Mouse (Mus musculus) E14TG2a.4 (cell line): ENCODE measurements at regions not wholly inside any gene's neighbourhood (a gene's known extent, or its start where the extent isn't known, plus 50 kb on each side); places are given as distances from the start of the nearest gene placed in this dataset.

Experiments
- CTCF ChIP-seq: conservative IDR thresholded peaks from 2 replicates; pipeline ENCODE4 v1.5.1; 2014; ENCODE audit warnings: low read length
- POU5F1 ChIP-seq: IDR thresholded peaks from 2 replicates; pipeline ENCODE4 v1.6.1; 2014; ENCODE audit warnings: low read length, borderline replicate concordance

GRCm38 (mm10) chr7:37363629-37364175 is 409.7 kb downstream of the Zfp536 start:
- TF ChIP-seq CTCF = no peak
- no peak for TF ChIP-seq POU5F1
